Mouse (Mus musculus): Measurements from ENCODE around the gene Arhgap21. TPM values are rescaled to one million over a fixed set of nuclear protein-coding genes. Genes with fewer than 3 reads are reported as not detected.

The Arhgap21 gene
- polyA plus RNA-seq, 1 experiment: 14.5 TPM

GRCm38 (mm10) chr2:20966176-20967100, 2.2 kb downstream of the Arhgap21 start:
- no peak for DNase-seq (ENCODE audit: low spot score)

DNA sequence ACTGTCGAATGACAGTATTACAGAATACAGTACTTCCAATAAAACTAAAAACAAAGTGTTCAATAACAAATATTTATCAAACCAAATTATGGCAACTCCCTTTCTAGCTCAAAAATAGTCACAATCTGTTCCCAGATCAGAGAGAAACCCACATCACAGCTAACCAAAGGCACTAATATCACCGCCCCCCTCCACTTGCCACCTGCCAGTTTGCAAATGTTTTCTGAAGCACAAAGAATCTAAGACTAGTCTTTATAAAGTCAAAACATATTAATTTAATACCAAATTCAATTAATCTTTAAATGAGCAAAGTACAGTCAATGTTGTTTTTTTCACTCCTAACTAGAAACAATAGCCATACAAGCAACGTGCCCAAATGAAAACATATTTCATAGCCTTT, 3.3 kb downstream of the Arhgap21 start:
- no peak for DNase-seq (ENCODE audit: low spot score)

GRCm38 (mm10) chr2:20964461-20964860, 4.2 kb downstream of the Arhgap21 start:
- no peak for DNase-seq (ENCODE audit: low spot score)

DNA sequence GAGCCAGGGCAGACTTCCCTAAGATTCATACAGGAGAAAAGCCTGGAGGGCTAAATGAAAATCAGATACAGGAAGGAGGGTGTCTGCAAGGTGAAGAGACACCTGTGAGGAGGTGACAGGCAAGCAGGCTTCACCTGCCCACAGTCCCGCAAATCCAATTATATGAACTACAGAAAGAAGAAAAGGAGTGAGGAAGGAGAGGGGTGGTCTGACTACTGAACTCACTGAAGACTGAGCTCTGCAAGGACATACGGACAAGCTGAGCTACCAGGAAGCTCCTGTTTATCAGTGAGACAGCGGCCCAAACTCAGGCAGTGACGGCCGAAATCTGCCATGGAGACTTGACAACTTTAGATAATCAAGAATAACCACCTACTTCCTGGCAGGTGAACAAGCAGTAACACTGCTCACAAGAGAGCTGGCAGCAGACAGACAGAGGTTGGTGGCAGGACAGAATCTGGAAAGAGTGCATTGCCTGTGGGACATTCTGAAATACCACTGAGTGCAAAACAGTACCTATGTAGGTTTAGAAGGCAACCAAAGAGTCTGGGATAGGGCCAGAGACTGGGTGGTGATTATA, 5.4 kb downstream of the Arhgap21 start:
- DNase-seq (ENCODE audit: low spot score): no peak

- DNase-seq (ENCODE audit: low spot score): no peak
These were observed 6.4 kb downstream of the Arhgap21 start for GRCm38 (mm10) chr2:20962284-20962683.

- no peak for DNase-seq (ENCODE audit: low spot score)
These were observed 6.9 kb downstream of the Arhgap21 start for GRCm38 (mm10) chr2:20961825-20962224.

- DNase-seq (ENCODE audit: low spot score): no peak
These were observed 7.4 kb downstream of the Arhgap21 start for GRCm38 (mm10) chr2:20961295-20961694.

DNA sequence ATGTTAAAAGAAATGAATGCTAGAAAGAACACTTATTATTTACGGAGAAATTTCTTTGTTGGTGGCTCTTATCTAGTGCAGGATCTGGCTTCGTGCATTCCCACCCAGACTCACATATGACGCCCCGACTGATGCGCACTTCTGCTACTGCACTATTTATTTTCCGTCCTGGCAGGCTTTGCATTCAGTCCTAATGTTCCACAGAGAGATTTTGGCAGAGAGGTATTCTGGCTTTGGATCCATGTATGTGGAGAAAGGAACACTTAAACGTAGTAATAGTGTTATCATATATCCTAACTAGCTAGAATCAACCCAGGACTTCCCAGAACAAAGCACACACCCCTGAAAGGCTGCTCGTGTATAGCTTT, 8.0 kb downstream of the Arhgap21 start:
- DNase-seq (ENCODE audit: low spot score): no peak

GRCm38 (mm10) chr2:20959906-20960667, 8.6 kb downstream of the Arhgap21 start:
- DNase-seq (ENCODE audit: low spot score): no peak

DNA sequence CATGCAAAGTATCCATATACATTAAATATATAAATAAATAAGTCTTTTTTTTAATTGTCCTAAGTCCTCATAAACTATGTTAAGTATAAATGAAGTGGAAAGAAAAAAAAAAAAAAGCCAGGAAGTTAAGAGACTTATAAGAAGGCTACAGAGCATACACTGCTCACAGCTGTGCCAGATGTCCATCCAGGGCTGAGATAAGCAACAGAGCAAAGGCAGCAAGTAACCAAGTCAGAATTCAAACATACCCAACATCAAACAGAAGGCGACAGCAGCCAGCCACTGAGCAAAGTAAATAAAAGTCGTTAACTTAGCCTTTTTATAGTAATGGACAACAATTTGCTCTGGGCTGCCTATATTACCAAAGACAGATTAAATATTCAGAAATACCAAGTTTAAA, 9.6 kb downstream of the Arhgap21 start:
- no peak for DNase-seq (ENCODE audit: low spot score)

DNA sequence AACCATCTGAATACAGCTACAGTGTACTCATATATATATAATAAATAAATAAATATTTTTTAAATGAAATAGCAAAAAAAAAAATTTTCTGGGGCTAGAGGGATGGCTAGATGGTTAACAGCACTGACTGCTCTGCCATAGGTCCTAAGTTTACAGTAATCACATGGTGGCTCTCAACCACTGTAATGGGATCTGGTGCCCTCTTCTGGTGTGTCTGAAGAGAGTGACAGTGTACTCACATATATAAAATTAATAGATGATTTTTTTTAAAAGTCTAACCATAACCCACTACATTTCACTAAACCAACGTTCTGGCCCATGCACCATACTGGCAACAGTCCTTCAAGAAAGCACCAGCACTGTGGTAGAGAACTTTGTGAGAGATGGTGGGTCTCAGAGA, 10.7 kb downstream of the Arhgap21 start:
- DNase-seq (ENCODE audit: low spot score): no peak

DNA sequence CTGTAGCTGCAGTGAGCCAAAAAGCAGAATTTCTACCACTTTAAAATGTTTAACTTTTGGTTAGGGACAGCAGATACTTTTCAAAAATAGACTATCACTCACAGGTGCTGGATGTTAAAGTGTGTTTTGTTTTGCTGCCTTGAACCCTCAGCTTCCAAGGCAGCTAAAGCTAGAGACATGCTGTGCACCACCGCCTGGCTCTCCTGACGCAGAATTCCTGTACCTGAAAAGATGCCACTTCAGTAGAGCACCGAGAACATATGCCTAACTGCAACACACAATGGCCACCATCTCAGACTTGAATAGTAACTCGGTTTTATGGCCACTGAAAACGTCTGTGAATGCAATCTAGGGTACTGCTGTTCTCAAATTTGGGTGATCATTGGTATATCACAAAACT, 12.0 kb downstream of the Arhgap21 start:
- DNase-seq (ENCODE audit: low spot score): no peak

DNA sequence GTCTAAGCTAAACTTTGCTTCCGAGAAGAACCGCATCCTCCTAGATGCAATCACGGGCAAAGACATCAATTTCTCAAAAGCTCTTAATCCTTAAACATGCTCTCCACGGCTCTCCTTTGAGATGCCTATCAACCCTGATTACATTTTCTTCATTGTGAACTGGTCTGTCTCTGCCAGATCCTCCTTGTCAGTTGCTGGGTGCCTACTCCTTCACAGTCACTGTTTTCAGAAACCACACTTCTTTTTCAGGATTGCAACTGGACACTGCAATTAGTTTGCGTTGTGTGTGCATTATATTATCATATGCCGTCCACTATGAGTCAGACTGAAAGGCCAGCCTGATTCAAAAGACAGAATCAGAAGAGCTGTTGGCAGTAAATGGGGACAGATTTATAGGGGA, 12.7 kb downstream of the Arhgap21 start:
- no peak for DNase-seq (ENCODE audit: low spot score)

GRCm38 (mm10) chr2:20955376-20955775, 13.3 kb downstream of the Arhgap21 start:
- DNase-seq (ENCODE audit: low spot score): no peak

DNA sequence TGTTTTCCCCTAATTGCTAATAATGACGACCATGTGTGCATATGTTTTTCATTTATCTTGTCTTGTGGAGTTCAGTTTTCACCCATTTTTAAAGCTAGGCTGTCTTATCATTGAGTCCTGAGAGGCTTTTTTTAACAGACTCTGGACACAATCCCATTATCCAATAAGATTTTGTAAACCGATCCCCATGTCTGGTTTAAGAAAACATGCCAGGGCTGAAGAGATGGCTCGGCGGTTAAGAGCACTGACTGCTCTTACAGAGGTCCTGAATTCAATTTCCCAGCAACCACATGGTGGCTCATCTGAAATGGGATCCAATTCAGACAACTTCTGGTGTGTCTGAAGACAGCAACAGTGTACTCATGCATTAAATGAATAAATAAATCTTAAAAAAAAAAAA, 16.0 kb downstream of the Arhgap21 start:
- DNase-seq (ENCODE audit: low spot score): no peak

- no peak for DNase-seq (ENCODE audit: low spot score)
These were observed 19.5 kb downstream of the Arhgap21 start for GRCm38 (mm10) chr2:20949168-20949567.

- no peak for DNase-seq (ENCODE audit: low spot score)
These were observed 21.6 kb downstream of the Arhgap21 start for GRCm38 (mm10) chr2:20947036-20947435.

GRCm38 (mm10) chr2:20945596-20945995, 23.1 kb downstream of the Arhgap21 start:
- DNase-seq (ENCODE audit: low spot score): no peak

GRCm38 (mm10) chr2:20943730-20944454, 24.8 kb downstream of the Arhgap21 start:
- no peak for DNase-seq (ENCODE audit: low spot score)

DNA sequence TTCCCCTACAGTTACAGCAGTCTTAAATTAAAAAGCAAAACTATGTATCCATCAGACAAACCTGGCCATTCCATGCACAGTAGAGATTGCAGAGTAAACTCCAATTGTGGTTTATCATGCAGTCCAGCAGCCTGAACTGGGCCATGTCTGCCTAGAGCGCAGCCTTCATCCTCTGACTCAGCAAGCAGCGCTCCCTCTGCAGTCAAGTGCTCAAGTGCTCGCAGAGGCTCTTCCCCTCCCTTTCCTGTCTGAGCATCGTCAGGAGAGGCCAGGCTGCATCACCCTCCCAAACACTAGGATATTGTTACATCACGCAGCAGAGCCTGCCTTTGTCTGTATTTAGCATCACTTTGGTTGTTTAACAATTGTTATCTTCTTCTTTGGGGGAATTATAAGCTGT, 25.5 kb downstream of the Arhgap21 start:
- no peak for DNase-seq (ENCODE audit: low spot score)

DNA sequence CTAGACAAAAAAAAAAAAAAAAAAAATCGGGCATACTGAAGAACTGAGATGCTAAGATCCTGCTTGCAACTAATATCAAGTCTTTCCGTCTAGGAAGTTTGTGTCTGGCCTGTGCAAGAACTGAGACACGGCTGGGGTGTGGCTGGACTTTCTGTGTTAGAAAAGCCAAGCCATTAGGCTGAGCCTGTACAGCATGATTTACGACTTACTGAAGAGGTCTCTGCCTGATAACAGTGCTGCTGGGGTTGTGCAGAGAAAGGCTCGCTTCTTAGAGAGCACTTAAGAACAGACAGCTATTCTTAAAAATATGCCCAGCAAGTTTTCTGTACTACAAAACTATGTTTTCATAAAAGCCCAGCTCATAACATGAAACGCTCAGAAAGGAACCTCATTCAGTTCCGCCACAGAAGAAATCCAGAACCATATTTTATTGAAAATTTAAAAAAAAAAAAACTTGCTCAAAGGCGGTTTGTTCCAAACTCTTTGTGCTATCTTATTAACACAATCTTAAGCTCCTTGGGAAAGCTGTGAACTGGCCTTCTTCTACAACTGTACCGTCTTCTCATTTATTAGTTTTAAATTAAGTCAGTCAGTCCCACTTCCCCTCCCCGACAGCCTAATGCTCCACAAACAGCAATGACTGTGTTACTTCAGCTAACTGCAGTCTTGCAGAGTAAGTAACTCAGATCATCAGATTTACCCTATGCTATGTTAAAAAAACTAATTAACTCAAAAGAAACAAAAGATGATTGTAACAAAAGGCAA, 26.1 kb downstream of the Arhgap21 start:
- no peak for DNase-seq (ENCODE audit: low spot score)

Measured in urinary bladder, adult 2 months (tissue).